Mouse (Mus musculus) hindbrain, embryonic 14.5 days (tissue): ENCODE measurements at regions not wholly inside any gene's neighbourhood (a gene's known extent, or its start where the extent isn't known, plus 50 kb on each side); places are given as distances from the start of the nearest gene placed in this dataset.

Source experiments
- ATAC-seq: fragments of 200-750 bp; cut with Nextera tagmentation; 2 replicates; pipeline ENCODE4 v1.8.0; 2017; ENCODE audit warnings: moderate number of reproducible peaks, mild to moderate bottlenecking, moderate TSS enrichment, moderate library complexity; ENCODE audit not compliant: low FRiP score
- DNase-seq: peaks from one replicate; pipeline ENCODE4 v3.0.0-alpha.2; 2015; ENCODE audit warnings: low spot score
- H3K27ac ChIP-seq: fragments of 300-500 bp; sonication (generic); 2 replicates; pipeline ENCODE4 v1.5.1; 2014; ENCODE audit warnings: mild to moderate bottlenecking, moderate library complexity
- H3K27me3 ChIP-seq: fragments of 300-500 bp; sonication (generic); 2 replicates; pipeline ENCODE4 v1.6.1; 2014; ENCODE audit warnings: mild to moderate bottlenecking, low read length, mixed read lengths; ENCODE audit not compliant: control insufficient read depth, insufficient read depth
- H3K36me3 ChIP-seq: fragments of 300-500 bp; sonication (generic); replicated peaks from 2 replicates; pipeline ENCODE4 v1.6.1; 2014; ENCODE audit not compliant: control insufficient read depth, insufficient read depth
- H3K4me1 ChIP-seq: fragments of 300-500 bp; sonication (generic); replicated peaks from 2 replicates; pipeline ENCODE4 v1.6.1; 2014; ENCODE audit warnings: antibody characterized with exemption, low read length, mixed read lengths; ENCODE audit not compliant: control insufficient read depth, insufficient read depth
- H3K4me2 ChIP-seq: fragments of 300-500 bp; sonication (generic); replicated peaks from 2 replicates; pipeline ENCODE4 v1.6.1; 2014; ENCODE audit warnings: mild to moderate bottlenecking, moderate library complexity
- H3K4me3 ChIP-seq: fragments of 300-500 bp; sonication (generic); replicated peaks from 2 replicates; pipeline ENCODE4 v1.5.1; 2014; ENCODE audit warnings: mild to moderate bottlenecking, low read length
- H3K9ac ChIP-seq: fragments of 300-500 bp; sonication (generic); 2 replicates; pipeline ENCODE4 v1.6.1; 2014
- H3K9me3 ChIP-seq: fragments of 300-500 bp; sonication (generic); 2 replicates; pipeline ENCODE4 v1.6.1; 2016; ENCODE audit warnings: low read length; ENCODE audit not compliant: control insufficient read depth
- WGBS: fragments of 180-500 bp; shearing (Covaris S2); extraction: QIAGEN DNeasy Blood & Tissue Kit; methylation state at CpG from one replicate; pipeline ENCODE4 v1.1.7; 2014; 5-methylcytosine and 5-hydroxymethylcytosine counted together

DNA sequence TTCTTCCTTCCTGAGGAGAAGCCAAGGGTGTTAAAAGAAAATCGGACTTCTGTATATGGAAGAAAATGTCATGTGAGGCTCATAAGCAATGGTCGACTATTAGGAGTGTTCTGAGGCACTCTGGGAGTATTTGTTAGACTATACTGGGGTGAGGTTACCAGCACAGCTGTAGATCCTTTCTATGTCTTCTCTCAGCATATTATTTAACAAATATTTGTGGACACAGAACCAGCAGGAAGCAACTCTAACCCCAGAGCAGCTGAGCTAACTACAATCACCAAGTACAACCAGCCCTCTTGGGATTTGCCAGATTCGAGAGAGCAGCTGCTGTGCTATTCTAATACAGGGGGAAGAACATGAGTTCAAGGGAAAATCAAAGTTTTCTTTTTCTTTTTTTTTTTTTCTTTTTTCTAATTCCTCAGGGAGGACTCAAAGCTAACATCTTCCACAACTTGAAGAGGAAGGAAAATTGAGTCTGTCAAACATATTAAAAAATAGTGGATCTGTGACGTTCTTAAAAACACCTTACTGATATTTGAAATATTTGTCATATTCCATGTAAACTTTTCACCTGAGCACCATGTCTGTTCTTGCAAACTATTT is 933.3 kb upstream of the Cited2 start:
- H3K4me3 ChIP-seq: no peak overlapping the region
- H3K9me3 ChIP-seq: no peaks in the 10 kb centered on the region
- DNase-seq: no peak
- no peaks in the 10 kb centered on the region for H3K27me3 ChIP-seq
- H3K4me2 ChIP-seq: no peak overlapping the region
- H3K27ac ChIP-seq: no peak overlapping the region
- no peaks in the 10 kb centered on the region for H3K36me3 ChIP-seq
- H3K4me1 ChIP-seq: no peaks in the 10 kb centered on the region
- ATAC-seq: no peak
- WGBS: 63% methylated on average over 4 of the region's 4 CpGs
- H3K9ac ChIP-seq: no peak overlapping the region

DNA sequence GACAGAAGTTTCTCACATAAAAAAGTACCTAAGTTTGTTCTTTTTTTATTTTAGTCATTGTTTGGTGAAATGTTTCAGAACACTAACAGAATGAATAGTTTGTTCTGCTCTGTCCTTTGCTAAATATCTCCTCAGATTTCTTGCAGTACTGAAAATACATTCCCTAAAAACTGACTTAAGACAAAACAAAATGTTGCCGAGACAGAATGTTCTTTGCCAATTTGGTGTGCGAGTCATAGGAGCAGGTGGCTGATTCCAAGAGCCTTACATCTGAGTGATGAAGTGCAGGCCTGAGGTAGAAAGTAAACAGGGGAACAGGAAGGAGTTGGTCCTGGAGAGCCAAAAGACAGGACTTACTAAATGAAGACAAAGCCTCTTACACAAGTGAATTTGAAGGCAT is 919.0 kb upstream of the Cited2 start:
- H3K27ac ChIP-seq: no peak overlapping the region
- H3K9ac ChIP-seq: no peak overlapping the region
- H3K4me3 ChIP-seq: no peak overlapping the region
- ATAC-seq (no peak), DNase-seq (no peak)
- H3K27me3 ChIP-seq: no peaks in the 10 kb centered on the region
- WGBS: 67% methylated on average over 2 of the region's 2 CpGs
- no peaks in the 10 kb centered on the region for H3K4me1 ChIP-seq
- no peaks in the 10 kb centered on the region for H3K36me3 ChIP-seq
- H3K4me2 ChIP-seq: no peak overlapping the region
- H3K9me3 ChIP-seq: no peaks in the 10 kb centered on the region

DNA sequence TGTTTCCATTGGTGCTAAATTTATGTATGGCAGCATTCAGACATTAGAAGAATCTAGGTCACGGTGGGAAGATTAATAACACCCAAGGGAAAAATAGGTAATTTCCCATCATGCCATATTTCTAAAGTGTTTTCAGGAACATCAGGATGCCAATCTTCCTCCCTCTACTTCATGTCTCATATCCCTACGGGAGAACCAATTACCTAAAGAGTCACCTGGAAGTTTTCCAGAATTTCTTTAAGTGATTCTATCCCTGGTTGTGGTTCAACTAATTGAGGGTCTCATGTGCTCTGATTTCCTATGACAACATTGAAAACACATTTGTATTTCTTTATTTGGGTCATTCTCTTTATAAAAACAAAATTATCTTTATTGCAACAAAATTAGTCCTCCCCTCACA is 912.3 kb upstream of the Cited2 start:
- WGBS: 63% methylated on average over 2 of the region's 2 CpGs

GRCm38 (mm10) chr10:16814013-16814412 is 909.0 kb upstream of the Cited2 start:
- Histone ChIP-seq H3K36me3 (no peaks in the 10 kb centered on the region), H3K27ac (no peak overlapping the region), H3K27me3 (no peaks in the 10 kb centered on the region), H3K9ac (no peak overlapping the region), H3K4me1 (no peaks in the 10 kb centered on the region), H3K4me3 (no peak overlapping the region), H3K4me2 (no peak overlapping the region), H3K9me3 (no peaks in the 10 kb centered on the region)
- ATAC-seq (no peak), DNase-seq (no peak)
- 96% methylated on average over 2 of the region's 2 CpGs for WGBS

More for the DNA sequence above, 912.3 kb upstream of the Cited2 start:
- ATAC-seq: no peak
- DNase-seq: no peak
- no peaks in the 10 kb centered on the region for H3K4me1 ChIP-seq
- H3K36me3 ChIP-seq: no peaks in the 10 kb centered on the region
- H3K27me3 ChIP-seq: no peaks in the 10 kb centered on the region
- no peak overlapping the region for H3K4me3 ChIP-seq
- no peak overlapping the region for H3K9ac ChIP-seq
- no peak overlapping the region for H3K27ac ChIP-seq
- H3K4me2 ChIP-seq: no peak overlapping the region
- H3K9me3 ChIP-seq: no peaks in the 10 kb centered on the region

DNA sequence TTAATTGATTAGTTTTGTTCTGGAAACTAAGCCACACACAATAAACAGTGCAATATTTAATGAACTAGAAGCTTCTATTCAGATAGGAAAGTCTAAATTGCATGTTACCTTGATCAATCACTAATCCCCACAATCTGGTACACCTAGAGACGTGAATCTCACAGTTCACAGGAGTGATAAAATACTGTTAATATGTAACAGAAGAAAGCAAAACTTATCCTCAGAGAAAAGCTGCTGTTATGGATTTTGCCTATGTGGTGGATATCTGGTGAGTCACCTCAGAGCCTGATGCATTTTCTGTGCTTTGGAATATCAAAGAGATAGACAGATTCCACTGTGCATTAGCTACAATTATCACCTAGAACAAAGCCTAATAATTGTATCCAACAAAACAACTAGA is 861.5 kb upstream of the Cited2 start:
- Histone ChIP-seq H3K36me3 (no peaks in the 10 kb centered on the region), H3K4me3 (no peak overlapping the region), H3K9ac (no peak overlapping the region), H3K9me3 (no peaks in the 10 kb centered on the region), H3K27me3 (no peaks in the 10 kb centered on the region), H3K27ac (no peak overlapping the region), H3K4me1 (no peaks in the 10 kb centered on the region), H3K4me2 (no peak overlapping the region)
- DNase-seq (no peak), ATAC-seq (no peak)
- 97% methylated on average over 1 of the region's 1 CpGs for WGBS

DNA sequence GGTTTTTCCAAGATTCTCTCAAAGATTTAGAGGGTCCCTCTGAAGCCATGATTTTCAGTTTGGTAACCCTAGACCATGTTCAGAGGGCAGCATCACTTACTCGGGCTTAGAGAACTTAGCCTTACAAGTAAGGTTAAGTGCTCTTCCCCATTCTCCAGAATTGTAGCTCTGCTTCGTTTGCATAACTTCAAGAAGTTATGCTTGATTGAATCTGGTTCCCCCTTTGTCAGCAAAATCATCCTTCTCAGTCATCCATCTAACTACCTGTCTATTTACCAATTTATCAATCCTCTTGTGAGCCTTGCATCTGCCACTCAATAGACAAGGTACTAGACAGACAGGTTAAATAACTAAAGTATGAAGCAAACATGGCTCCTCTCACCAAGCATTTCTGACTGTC is 856.1 kb upstream of the Cited2 start:
- ATAC-seq (no peak), DNase-seq (no peak)
- no peaks in the 10 kb centered on the region for H3K27me3 ChIP-seq
- no peak overlapping the region for H3K9ac ChIP-seq
- WGBS: 81% methylated on average over 2 of the region's 2 CpGs
- H3K4me3 ChIP-seq: no peak overlapping the region
- H3K4me1 ChIP-seq: no peaks in the 10 kb centered on the region
- no peak overlapping the region for H3K4me2 ChIP-seq
- no peak overlapping the region for H3K27ac ChIP-seq
- H3K36me3 ChIP-seq: no peaks in the 10 kb centered on the region
- H3K9me3 ChIP-seq: no peaks in the 10 kb centered on the region

DNA sequence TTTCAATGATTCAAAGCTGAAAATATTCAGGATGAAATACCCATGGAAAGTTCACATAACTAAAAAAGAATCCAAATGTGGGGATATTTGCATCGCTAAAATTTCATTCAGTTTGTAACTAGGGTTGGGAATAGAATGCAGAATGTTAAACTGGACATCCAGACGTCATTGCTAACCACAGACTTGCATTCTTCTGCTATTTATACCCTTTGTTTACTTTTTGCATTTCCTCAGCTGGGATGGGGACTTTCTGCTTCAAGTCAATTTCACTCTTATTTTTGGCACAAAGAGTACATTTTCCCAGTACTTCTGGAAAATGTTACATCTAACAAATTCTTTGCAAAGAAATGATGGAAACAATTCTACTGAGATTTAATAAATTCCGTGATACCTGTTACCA is 848.9 kb upstream of the Cited2 start:
- Histone ChIP-seq H3K36me3 (no peaks in the 10 kb centered on the region), H3K27me3 (no peaks in the 10 kb centered on the region), H3K9me3 (no peaks in the 10 kb centered on the region), H3K4me1 (no peaks in the 10 kb centered on the region), H3K4me2 (no peak overlapping the region), H3K4me3 (no peak overlapping the region), H3K9ac (no peak overlapping the region), H3K27ac (no peak overlapping the region)
- no peak for DNase-seq
- no peak for ATAC-seq
- WGBS: 80% methylated on average over 3 of the region's 3 CpGs

GRCm38 (mm10) chr10:16878197-16878596 is 844.8 kb upstream of the Cited2 start:
- H3K4me1 ChIP-seq: no peaks in the 10 kb centered on the region
- ATAC-seq (no peak), DNase-seq (no peak)
- H3K9ac ChIP-seq: no peak overlapping the region
- no peaks in the 10 kb centered on the region for H3K9me3 ChIP-seq
- no peak overlapping the region for H3K4me2 ChIP-seq
- no peak overlapping the region for H3K4me3 ChIP-seq
- H3K27me3 ChIP-seq: no peaks in the 10 kb centered on the region
- no peak overlapping the region for H3K27ac ChIP-seq
- no peaks in the 10 kb centered on the region for H3K36me3 ChIP-seq

GRCm38 (mm10) chr10:16893316-16893715 is 829.7 kb upstream of the Cited2 start:
- Histone ChIP-seq H3K27me3 (no peaks in the 10 kb centered on the region), H3K4me2 (no peak overlapping the region), H3K4me3 (no peak overlapping the region), H3K36me3 (no peaks in the 10 kb centered on the region), H3K9ac (no peak overlapping the region), H3K27ac (no peak overlapping the region), H3K4me1 (no peaks in the 10 kb centered on the region), H3K9me3 (no peaks in the 10 kb centered on the region)
- ATAC-seq: no peak
- no peak for DNase-seq

DNA sequence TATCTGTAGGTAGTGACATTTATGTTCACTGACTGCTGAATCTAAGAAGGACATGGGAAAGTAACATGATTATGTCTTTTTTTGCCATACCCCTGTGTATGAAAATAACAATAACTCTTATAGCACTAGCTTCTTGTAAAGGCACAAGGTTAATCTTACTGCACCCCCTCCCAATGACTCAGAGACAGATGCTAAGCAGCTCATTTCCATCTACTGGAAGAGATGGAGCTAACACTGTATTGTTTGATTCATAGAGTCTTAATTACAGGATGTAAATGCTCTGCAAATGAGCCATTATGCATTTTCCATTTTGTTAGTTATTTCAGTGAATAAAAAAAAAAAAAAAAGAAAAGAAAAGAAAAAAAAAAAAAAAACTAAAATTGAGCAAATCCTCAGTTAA is 827.7 kb upstream of the Cited2 start:
- no peak for DNase-seq
- no peaks in the 10 kb centered on the region for H3K36me3 ChIP-seq

More for the DNA sequence above, 827.7 kb upstream of the Cited2 start:
- Histone ChIP-seq H3K9me3 (no peaks in the 10 kb centered on the region), H3K4me2 (no peak overlapping the region), H3K27me3 (no peaks in the 10 kb centered on the region), H3K9ac (no peak overlapping the region), H3K27ac (no peak overlapping the region; the same call in 1 of the 2 replicates), H3K4me1 (no peaks in the 10 kb centered on the region), H3K4me3 (no peak overlapping the region)
- ATAC-seq: no peak
